Mouse (Mus musculus) heart, postnatal 4 days (tissue): ENCODE data around the gene Rhox2c. TPM values are rescaled to one million over a fixed set of nuclear protein-coding genes. Genes with fewer than 3 reads are reported as not detected.
"Not testable (repeated sequence)": the region's sequence is repeated elsewhere in the genome, so short reads cannot be mapped to it uniquely, and the experiment has no call there.

ENCODE experiments used
- DNase-seq: peaks from one replicate; pipeline ENCODE4 v3.0.0; 2021
- total RNA-seq, 2 experiments: library from RNA; stranded (reverse); gene quantifications; 2 replicates each; pipeline ENCODE4 v1.2.3; 2021

Gene Rhox2c
- not detected for total RNA-seq

DNA sequence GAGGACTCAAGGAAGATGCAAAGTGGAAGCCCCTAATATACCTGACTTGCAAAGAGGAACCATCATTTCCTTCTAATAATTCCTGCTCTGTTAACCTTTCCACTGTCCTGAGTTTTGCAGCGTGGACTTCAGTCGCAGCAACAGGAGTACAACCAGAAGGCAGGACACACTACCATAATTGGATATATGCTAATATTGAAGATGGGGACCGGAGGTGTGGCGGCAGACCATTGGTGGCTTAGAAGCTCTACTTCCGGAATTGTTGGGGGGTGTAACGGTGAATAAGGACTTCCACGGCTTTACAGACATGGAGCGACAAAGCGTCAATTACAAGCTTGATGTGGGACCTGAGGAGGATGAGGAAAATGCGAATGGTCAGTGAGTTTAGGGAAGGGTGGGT, at the start of gene Rhox2c:
TSS of gene Rhox2c (plus strand) at position 301 of the 400 bp plus-strand sequence.
- DNase-seq, result not testable (repeated sequence)

DNA sequence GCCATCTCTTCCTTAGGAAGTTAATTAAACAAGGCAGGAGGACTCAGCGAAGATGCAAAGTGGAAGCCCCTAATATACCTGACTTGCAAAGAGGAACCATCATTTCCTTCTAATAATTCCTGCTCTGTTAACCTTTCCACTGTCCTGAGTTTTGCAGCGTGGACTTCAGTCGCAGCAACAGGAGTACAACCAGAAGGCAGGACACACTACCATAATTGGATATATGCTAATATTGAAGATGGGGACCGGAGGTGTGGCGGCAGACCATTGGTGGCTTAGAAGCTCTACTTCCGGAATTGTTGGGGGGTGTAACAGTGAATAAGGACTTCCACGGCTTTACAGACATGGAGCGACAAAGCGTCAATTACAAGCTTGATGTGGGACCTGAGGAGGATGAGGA, 41.7 kb upstream of the Rhox2c start, which contains the start of gene Rhox2b:
TSS of gene Rhox2b (plus strand) at position 301 of the 400 bp plus-strand sequence.
- DNase-seq, result not testable (repeated sequence)

GRCm38 (mm10) chrX:37432194-37432593, 21.3 kb upstream of the Rhox2c start, which contains the start of gene Rhox4b:
Rhox4b (plus strand) TSS chrX:37432494.
- DNase-seq, result not testable (repeated sequence)

DNA sequence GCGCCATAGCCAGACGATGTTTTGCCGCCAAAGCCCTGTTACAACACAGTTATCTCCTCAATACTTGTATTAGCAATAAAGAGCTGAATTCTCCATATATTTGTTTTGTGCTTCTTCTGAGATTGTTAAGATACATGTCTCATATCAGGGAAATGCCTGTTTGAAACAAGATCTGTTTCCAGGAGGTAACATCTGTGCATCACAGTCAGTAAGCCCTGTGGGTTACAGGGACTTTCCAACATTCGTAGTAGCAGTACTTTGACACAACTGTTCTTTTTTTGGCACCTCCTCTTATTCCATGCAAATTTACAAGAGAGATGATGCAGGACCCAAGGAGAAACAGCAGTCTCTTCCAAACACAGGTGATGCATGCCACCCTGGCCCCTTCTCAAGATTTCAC, 4.8 kb downstream of the Rhox2c start, which contains the start of gene Rhox3c:
TSS of gene Rhox3c (plus strand) at position 301 of the 400 bp plus-strand sequence.
- not testable (repeated sequence) for DNase-seq

DNA sequence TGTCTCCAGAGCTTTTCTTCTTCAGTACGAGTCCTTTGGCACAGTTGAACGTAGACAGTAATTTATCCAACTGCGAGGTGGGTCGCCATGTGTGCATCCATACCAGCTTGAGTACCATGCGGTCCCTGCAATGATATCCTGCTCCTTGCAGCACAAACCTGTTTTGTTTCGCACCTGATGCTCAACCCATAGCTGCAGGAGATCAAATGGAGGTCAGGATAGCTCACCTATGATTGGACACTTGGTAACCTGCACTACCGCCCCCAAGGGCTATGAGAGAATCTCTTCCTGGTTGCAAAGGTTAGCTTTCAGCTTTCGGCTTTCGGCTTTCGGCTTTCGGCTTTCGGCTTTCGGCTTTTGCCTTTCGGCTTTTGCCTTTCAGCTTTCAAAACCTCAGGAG, 26.6 kb downstream of the Rhox2c start, which contains the start of gene Rhox4c:
TSS of gene Rhox4c (plus strand) at position 301 of the 400 bp plus-strand sequence.
- DNase-seq, result not testable (repeated sequence)

- DNase-seq, result not testable (repeated sequence)
Observed at GRCm38 (mm10) chrX:37514059-37514458, 60.6 kb downstream of the Rhox2c start, which contains the start of gene Rhox4d. Rhox4d (plus strand) TSS chrX:37514359.

Other genes starting within 250 kb of the Rhox2c start
- gene Gm9, start 242.6 kb upstream of the Rhox2c start, total RNA-seq, result not detected
- not detected for gene Rhox1, start 231.4 kb upstream of the Rhox2c start, total RNA-seq
- not detected for gene Rhox2a, start 208.7 kb upstream of the Rhox2c start, total RNA-seq
- gene Rhox3a, start 203.8 kb upstream of the Rhox2c start, total RNA-seq, result not detected
- gene Rhox4a, start 188.3 kb upstream of the Rhox2c start, total RNA-seq, result not detected
- not detected for gene Rhox3a2, start 73.7 kb upstream of the Rhox2c start, total RNA-seq
- not detected for gene Rhox4a2, start 62.8 kb upstream of the Rhox2c start, total RNA-seq
- gene Rhox2b, start 41.6 kb upstream of the Rhox2c start, total RNA-seq, result not detected
- gene Rhox4b, start 21.2 kb upstream of the Rhox2c start, total RNA-seq, result not detected
- gene Rhox3c, start 4.9 kb downstream of the Rhox2c start, total RNA-seq, result not detected
- not detected for gene Rhox4c, start 26.7 kb downstream of the Rhox2c start, total RNA-seq
- not detected for gene Rhox2d, start 39.7 kb downstream of the Rhox2c start, total RNA-seq
- not detected for gene Rhox4d, start 60.7 kb downstream of the Rhox2c start, total RNA-seq
- gene Rhox2e, start 76.8 kb downstream of the Rhox2c start, total RNA-seq, result not detected
- not detected for gene Rhox3e, start 88.3 kb downstream of the Rhox2c start, total RNA-seq
- not detected for gene Rhox4e, start 103.7 kb downstream of the Rhox2c start, total RNA-seq
- gene Rhox2f, start 117.7 kb downstream of the Rhox2c start, total RNA-seq, result not detected
- not detected for gene Rhox3f, start 127.3 kb downstream of the Rhox2c start, total RNA-seq
- not detected for gene Rhox4f, start 154.0 kb downstream of the Rhox2c start, total RNA-seq
- not detected for gene Rhox3g, start 174.9 kb downstream of the Rhox2c start, total RNA-seq
- gene Rhox2g, start 189.8 kb downstream of the Rhox2c start, total RNA-seq, result not detected
- not detected for gene Rhox4g, start 197.6 kb downstream of the Rhox2c start, total RNA-seq
- gene Rhox3h, start 215.1 kb downstream of the Rhox2c start, total RNA-seq, result not detected
- not detected for gene Rhox2h, start 219.6 kb downstream of the Rhox2c start, total RNA-seq